Mouse (Mus musculus): ENCODE data around the gene Herc3. TPM values are rescaled to one million over a fixed set of nuclear protein-coding genes. Genes with fewer than 3 reads are reported as not detected.

The Herc3 gene
- total and polyA plus RNA-seq, 3 experiments = 1.9 to 5.7 TPM; not detected in 1

GRCm38 (mm10) chr6:58830840-58831231 lies 429 bp upstream of the Herc3 start:
- no peak overlapping the region for H3K9ac ChIP-seq (ENCODE audit: control insufficient read depth, low read depth, low read length, poor library complexity, severe bottlenecking)
- TF ChIP-seq CHD2 (IDR thresholded peaks at IDR 0.05; ENCODE audit: low read length) (no peak), E2F4 (IDR thresholded peaks at IDR 0.05; ENCODE audit: borderline replicate concordance, low read depth, low read length) (no peak), RCOR1 (IDR thresholded peaks at IDR 0.05; ENCODE audit: low read depth, low read length) (no peak), CHD1 (IDR thresholded peaks at IDR 0.05; ENCODE audit: low read depth, low read length) (no peak), ZC3H11A (IDR thresholded peaks at IDR 0.05; ENCODE audit: low read depth, low read length) (no peak), ZNF384 (IDR thresholded peaks at IDR 0.05; ENCODE audit: low read depth, low read length) (no peak), TCF12 (IDR thresholded peaks at IDR 0.05; ENCODE audit: low read depth, low read length) (no peak), USF1 (IDR thresholded peaks at IDR 0.05; ENCODE audit: low read depth, low read length) (no peak), ETS1 (IDR thresholded peaks at IDR 0.05; ENCODE audit: low read depth, low read length) (no peak), POLR2AphosphoS2 (IDR thresholded peaks at IDR 0.05; ENCODE audit: low read length) (no peak), ELF1 (IDR thresholded peaks at IDR 0.05; ENCODE audit: low read depth, low read length) (no peak), MAZ (IDR thresholded peaks at IDR 0.05; ENCODE audit: low read depth, low read length) (no peak)
- no peaks in the 10 kb centered on the region for H3K79me2 ChIP-seq (ENCODE audit: control insufficient read depth, insufficient read depth, low read length, poor library complexity)
- H3K27me3 ChIP-seq (ENCODE audit: control insufficient read depth in 1 of 2, insufficient read depth in 2 of 2, low read length in 2 of 2) = no peaks in the 10 kb centered on the region; a peak in 1 of 4 replicates
- no peak for DNase-seq (ENCODE audit: low read depth, low spot score)
- H3K9me3 ChIP-seq (replicated peaks; ENCODE audit: insufficient read depth, low read length) = no peaks in the 10 kb centered on the region
- peak overlapping the region; percentile 32 to 62; a peak in 2 of 4 replicates for H3K4me3 ChIP-seq (ENCODE audit: control insufficient read depth in 1 of 2, insufficient read depth in 1 of 2, low read depth in 2 of 2, low read length in 2 of 2)
- no peak overlapping the region for H3K27ac ChIP-seq (ENCODE audit: control insufficient read depth, low read depth, low read length)
- H3K4me1 ChIP-seq (ENCODE audit: control insufficient read depth in 1 of 2, insufficient read depth in 2 of 2, low read length in 2 of 2) = peaks cover 0 to 3% of the 10 kb centered on the region in 2 experiments; a peak in 2 of 4 replicates
- peaks cover 0 to 3% of the 10 kb centered on the region in 2 experiments; a peak in 1 of 4 replicates for H3K36me3 ChIP-seq (ENCODE audit: control insufficient read depth in 1 of 2, insufficient read depth in 2 of 2, low read length in 2 of 2)

- TF ChIP-seq SIN3A (IDR thresholded peaks at IDR 0.05; ENCODE audit: low read length) (0 out of 2 replicates have a peak, but pooled peaks have one; percentile 45), CTCF (IDR thresholded peaks at IDR 0.05 in 2 of 3, conservative IDR thresholded peaks at IDR 0.05 in 1 of 3; ENCODE audit: control insufficient read depth in 1 of 3, insufficient read depth in 1 of 3, low read depth in 2 of 3, low read length in 3 of 3, poor library complexity in 1 of 3, severe bottlenecking in 1 of 3) (peak in 1 of 3 experiments; percentile 37; a peak in 3 of 6 replicates), SMC3 (IDR thresholded peaks at IDR 0.05; ENCODE audit: low read depth, low read length) (no peak; the same call in 1 of the 2 replicates)
- Histone ChIP-seq H3K9me3 (replicated peaks; ENCODE audit: insufficient read depth, low read length) (no peaks in the 10 kb centered on the region), H3K27ac (ENCODE audit: control insufficient read depth, low read depth, low read length) (no peak overlapping the region), H3K4me1 (ENCODE audit: control insufficient read depth in 1 of 2, insufficient read depth in 2 of 2, low read length in 2 of 2) (peaks cover 0 to 3% of the 10 kb centered on the region in 2 experiments; a peak in 2 of 4 replicates), H3K36me3 (ENCODE audit: control insufficient read depth in 1 of 2, insufficient read depth in 2 of 2, low read length in 2 of 2) (peaks cover 0 to 3% of the 10 kb centered on the region in 2 experiments; a peak in 1 of 4 replicates), H3K9ac (ENCODE audit: control insufficient read depth, low read depth, low read length, poor library complexity, severe bottlenecking) (no peak overlapping the region), H3K4me3 (ENCODE audit: control insufficient read depth in 1 of 2, insufficient read depth in 1 of 2, low read depth in 2 of 2, low read length in 2 of 2) (peak overlapping the region; percentile 27 to 84), H3K27me3 (ENCODE audit: control insufficient read depth in 1 of 2, insufficient read depth in 2 of 2, low read length in 2 of 2) (no peaks in the 10 kb centered on the region), H3K79me2 (ENCODE audit: control insufficient read depth, insufficient read depth, low read length, poor library complexity) (no peaks in the 10 kb centered on the region)
- peak; percentile 70 for DNase-seq (ENCODE audit: low read depth, low spot score)
Measured at GRCm38 (mm10) chr6:58832591-58833018, 1.3 kb downstream of the Herc3 start.

- peaks cover 0 to 3% of the 10 kb centered on the region in 2 experiments; a peak in 2 of 4 replicates for H3K4me1 ChIP-seq (ENCODE audit: control insufficient read depth in 1 of 2, insufficient read depth in 2 of 2, low read length in 2 of 2)
- H3K36me3 ChIP-seq (ENCODE audit: control insufficient read depth in 1 of 2, insufficient read depth in 2 of 2, low read length in 2 of 2) = peaks cover 0 to 3% of the 10 kb centered on the region in 2 experiments; a peak in 1 of 4 replicates
- no peak for DNase-seq (ENCODE audit: low read depth, low spot score)
- TF ChIP-seq MEF2A (IDR thresholded peaks at IDR 0.05; ENCODE audit: extremely low read depth, insufficient replicate concordance, low read depth, low read length, poor library complexity, severe bottlenecking) = no peak
- no peak overlapping the region for H3K9ac ChIP-seq (ENCODE audit: control insufficient read depth, low read depth, low read length, poor library complexity, severe bottlenecking)
- no peak overlapping the region for H3K4me3 ChIP-seq (ENCODE audit: control insufficient read depth in 1 of 2, insufficient read depth in 1 of 2, low read depth in 2 of 2, low read length in 2 of 2)
- H3K27ac ChIP-seq (ENCODE audit: control insufficient read depth, low read depth, low read length) = no peak overlapping the region
- no peaks in the 10 kb centered on the region for H3K27me3 ChIP-seq (ENCODE audit: control insufficient read depth in 1 of 2, insufficient read depth in 2 of 2, low read length in 2 of 2)
- no peaks in the 10 kb centered on the region for H3K9me3 ChIP-seq (replicated peaks; ENCODE audit: insufficient read depth, low read length)
- H3K79me2 ChIP-seq (ENCODE audit: control insufficient read depth, insufficient read depth, low read length, poor library complexity) = no peaks in the 10 kb centered on the region
Measured at GRCm38 (mm10) chr6:58834470-58834869, 3.2 kb downstream of the Herc3 start.

Data from MEL (cell line).